Mouse (Mus musculus) lung, adult 2 months (tissue): ENCODE measurements around the gene Retn.

Source experiments
- CTCF ChIP-seq: fragments of 200-500 bp; IDR thresholded peaks from 2 replicates; pipeline ENCODE4 v1.5.1; 2011; ENCODE audit warnings: mild to moderate bottlenecking, low read length, control low read depth; ENCODE audit not compliant: insufficient read depth
- POLR2A ChIP-seq: fragments of 200-500 bp; IDR thresholded peaks from 2 replicates; pipeline ENCODE4 v1.6.1; 2011; ENCODE audit warnings: low read depth, mild to moderate bottlenecking, control low read depth, low read length, borderline replicate concordance; ENCODE audit errors: extremely low read depth

DNA sequence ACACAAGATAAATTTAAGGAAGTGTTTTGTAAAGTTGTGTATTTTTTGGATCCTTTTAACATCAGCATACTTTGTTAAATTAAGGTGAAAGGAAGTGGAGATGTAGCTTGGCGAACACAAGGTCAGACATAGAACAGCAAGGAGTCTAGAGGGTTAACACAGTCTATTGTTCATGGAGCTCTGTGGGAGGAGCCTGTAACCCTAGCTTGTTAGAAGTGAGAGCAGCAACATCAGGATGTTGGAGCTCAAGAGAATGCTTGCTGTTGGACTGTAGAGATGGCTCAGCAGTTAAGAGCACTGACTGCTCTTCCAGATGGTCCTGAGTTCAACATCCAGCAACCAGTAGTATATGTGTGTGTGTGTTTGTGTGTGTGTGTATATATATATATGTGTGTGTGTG, 6.6 kb upstream of the Retn start:
- TF ChIP-seq CTCF (no peak), POLR2A (no peak)
